Mouse (Mus musculus) A20 (cell line): ENCODE data around the gene Eef1g.
"Not testable (repeated sequence)": the region's sequence is repeated elsewhere in the genome, so short reads cannot be mapped to it uniquely, and the experiment has no call there.

Experiments used
- DNase-seq: peaks from one replicate; pipeline ENCODE4 v3.0.0-alpha.2; 2011; ENCODE audit warnings: low read depth, low spot score

The Eef1g gene

DNA sequence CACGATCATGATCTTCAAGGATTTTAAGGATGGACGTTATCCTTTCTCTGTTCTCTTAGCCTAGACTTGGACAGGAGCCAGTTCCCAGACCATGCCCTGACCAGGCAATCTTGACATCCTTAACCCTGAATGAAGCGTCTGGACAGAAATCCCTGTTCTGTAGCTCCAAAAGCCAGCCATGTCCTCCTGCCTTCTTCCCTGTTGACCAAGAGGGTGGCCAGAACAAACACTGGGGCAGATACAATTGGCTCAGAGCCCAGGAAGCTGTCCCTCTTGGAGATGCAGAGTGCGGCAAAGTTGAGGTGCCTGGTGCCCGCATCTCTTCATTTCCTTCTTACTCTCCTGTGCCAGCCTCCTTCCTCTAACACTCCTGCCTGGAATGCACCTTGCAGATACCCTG lies 19.1 kb downstream of the Eef1g start:
- no peak for DNase-seq

DNA sequence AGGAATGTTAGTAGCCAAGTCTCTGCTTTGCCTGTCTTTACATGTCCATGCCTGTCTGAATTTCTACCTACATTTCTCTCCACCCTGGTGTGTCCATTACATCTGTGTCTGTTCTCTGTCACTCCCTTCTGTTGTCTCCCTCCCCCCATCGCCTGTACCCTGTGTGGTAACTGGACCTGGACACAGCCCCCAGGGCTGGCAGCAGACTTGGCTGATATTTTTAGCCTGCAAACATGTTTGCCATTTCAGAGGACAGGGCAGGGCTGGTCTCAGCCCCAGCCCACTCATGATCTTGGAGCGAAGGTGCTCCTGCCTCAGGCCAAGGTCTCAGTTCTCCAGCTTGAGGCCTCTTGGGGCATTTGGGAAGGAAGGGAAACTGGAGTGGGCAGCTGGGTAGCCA lies 21.0 kb downstream of the Eef1g start:
- DNase-seq = no peak

DNA sequence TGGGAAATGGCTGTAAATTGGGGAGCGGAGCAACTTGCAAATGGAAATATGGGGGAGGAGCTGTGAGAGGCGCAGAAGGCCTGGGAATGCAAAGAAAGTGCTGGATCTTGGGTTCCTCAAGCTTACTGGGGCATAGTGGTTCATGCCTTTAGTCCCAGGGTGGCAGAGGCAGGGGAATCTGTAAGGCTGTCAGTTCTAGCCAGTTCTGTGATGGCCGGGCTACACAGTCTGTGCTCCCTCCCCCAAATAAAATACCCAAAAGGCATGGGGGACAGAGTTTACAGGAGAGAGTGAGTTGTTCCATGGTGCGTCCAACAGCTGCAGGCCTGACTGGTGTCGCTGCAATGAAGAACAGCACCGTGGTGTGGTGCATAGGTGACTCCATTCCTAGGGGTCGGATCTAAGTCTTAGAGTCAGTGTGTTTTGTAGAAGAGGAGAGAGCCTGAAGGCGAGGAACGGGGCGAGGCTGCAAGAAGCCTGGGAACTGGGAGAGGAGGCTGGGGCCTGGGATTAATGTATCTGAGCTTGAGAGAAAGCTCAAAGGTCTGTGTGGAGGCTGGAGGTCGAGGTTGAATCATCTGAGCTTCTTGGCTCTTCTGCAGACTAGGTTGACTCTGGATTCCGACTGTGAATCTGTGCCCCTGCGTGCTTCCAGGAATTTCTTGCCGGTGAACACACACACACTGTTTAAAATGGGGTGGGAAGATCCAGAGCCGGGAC lies 21.7 kb downstream of the Eef1g start:
- no peak for DNase-seq

DNA sequence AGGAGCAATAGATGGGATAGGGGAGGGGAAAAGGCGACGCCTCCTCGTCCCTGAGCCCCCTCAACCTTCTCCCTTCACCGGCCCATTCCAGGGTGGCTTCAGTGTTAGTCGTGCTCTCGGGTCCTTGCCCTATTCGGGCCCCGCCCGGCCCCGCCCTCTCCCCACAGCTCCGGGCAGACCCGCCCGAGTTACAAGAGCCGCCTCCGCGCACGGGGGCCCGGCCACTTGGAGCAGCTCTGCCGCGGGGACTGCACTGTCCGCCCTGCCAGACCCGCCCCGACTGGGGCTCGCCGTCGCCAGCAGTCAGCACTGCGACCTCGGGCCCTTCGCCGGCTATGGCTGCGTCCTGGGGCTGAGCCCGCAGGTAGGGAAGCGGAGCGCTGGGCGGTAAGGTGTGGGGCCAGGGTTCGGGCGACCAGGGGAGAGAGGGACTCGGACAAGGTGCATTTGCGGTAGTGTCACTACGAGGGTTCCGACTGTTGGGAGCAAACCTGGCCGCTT lies 22.3 kb downstream of the Eef1g start, which contains the start of gene Ahnak:
TSS of gene Ahnak (plus strand) at position 219 of the 501 bp plus-strand sequence.
- DNase-seq = peak; percentile 19

DNA sequence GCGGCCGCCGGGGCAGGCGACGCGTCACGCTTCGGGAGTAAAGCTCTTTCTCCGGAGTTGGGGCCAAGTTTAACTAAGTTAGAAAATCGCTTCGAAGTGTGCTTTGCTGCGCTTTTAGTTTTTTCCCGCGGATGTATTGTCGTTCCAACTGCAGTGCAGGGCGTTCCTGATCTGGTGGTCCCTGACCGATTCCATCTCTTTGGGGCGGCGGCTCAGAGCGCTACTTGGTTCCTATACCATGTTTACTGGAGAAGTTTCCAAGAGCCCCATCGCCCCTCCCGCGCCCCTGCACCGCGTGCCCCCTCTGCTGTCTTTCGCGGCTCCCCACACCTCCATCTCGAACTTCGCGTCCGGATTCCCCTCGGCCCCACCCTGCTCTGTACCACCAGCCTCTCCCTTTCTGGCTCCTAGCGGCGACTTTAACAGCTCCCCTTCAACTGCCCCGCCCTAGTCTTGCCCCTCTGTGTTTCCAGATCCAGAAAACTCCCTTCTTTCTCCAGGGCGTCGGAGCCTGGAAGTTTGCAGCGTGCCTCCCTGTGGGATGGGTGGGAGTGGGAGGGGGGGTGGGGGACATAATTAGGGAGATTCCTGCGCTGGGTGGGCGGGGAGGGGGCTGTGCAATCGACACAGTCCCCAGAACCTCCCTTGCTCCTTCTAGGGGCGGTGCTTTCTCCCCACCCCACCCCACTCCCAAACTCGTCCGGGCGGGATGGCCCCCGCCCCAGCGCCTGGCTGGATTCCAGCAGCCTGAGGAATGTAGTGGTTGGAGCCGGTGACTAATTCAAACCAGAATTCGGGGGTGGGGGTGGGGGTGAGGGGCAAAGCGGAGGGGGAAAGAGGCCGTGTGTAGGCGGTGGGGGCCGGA lies 23.0 kb downstream of the Eef1g start:
- DNase-seq = peak; percentile 25

GRCm38 (mm10) chr19:8990432-8991102 lies 23.7 kb downstream of the Eef1g start:
- DNase-seq = no peak

DNA sequence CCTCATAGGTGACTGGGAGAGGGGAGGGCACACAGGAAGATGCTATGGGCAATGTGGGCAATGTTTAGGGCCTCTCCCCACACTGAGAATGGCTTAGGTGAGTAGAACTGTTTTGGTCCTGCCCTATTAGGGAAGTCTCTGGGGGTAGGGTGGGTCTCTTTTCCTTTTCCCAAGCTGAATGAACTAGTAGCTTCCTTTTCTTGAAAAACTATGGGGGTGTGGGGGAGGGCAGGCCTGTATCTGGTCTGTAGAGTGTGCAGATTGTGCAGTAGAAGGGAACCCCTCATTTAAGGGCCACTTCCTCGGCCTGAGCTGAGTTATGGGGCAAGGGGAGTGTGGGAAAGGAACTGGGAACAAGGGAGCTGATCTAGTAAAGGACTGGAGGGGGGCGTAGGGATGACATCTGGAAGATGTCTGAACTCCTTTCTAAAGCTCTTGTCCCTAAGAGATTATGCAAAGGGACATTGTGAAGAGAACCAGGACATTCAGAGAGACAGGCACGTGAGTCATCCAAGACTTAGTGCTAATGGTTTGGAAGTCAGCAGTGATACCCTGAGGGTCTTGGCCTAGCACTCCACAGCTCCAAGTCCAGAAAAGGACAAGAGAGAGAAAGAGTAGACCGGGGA lies 24.5 kb downstream of the Eef1g start:
- no peak for DNase-seq

- DNase-seq = no peak
Observed at GRCm38 (mm10) chr19:8991871-8992735, 25.3 kb downstream of the Eef1g start.

GRCm38 (mm10) chr19:8992769-8993624 lies 26.2 kb downstream of the Eef1g start:
- DNase-seq = peak; percentile 84

- DNase-seq = no peak
Observed at GRCm38 (mm10) chr19:8993625-8993912, 26.7 kb downstream of the Eef1g start.

DNA sequence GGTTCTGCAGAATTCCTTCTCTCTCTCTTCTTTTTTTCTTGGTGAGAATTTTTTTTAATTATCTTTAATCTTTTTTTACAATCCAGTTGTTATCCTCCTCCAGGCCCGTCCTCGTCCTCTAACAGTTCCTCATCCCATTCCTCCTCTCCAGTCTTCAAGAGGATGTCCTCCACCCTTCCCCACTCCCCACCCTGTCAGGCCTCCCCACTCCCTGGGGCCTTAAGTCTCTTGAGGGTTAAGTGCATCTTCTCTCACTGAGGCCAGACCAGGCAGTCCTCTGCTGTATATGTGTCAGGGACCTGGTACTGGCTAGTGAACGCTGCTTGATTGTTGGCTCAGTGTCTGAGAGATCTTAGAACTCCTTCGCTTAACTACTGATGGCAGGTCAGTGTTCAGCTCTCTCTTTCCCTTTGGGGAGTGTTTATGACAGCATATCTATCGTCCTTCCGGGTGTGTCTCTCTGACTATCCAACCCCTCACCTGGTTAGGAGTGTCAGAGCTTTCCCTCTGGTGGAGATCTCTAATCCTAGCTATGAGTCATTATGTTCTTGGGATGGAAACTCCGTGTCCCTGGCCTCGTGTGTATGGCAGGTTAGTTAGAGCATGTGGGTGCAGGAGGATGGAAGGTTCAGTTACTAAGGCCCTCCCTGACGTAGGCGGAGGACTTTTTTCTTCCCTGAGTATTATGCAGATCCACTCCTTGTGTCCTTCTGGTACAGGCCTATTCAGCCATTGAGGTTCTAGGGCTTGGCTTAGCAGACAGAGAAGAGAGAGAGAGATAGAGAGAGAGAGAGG lies 28.2 kb downstream of the Eef1g start:
- DNase-seq = no peak

- DNase-seq = no peak
Observed at GRCm38 (mm10) chr19:8996601-8997000, 29.8 kb downstream of the Eef1g start.

GRCm38 (mm10) chr19:8997546-8997945 lies 30.7 kb downstream of the Eef1g start:
- DNase-seq = no peak

DNA sequence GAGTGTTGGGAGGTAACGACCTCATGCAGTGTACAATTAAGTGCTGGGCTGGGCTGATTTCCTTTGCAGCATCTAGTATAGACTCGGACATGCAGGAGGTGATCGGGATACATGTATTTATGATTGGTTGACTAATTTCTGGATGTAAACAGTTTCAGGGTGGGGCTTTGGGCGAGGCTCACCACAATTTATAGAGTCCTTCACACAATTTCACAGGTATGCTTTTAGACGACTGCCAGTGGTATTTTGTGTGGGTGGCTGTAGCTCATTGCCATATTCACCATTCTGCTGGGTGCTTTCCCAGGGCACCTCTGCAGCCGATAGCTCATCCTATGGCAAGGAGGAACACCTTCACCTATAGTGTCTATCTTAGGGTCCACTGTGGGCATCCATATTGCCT lies 31.7 kb downstream of the Eef1g start:
- no peak for DNase-seq

GRCm38 (mm10) chr19:8999223-8999622 lies 32.4 kb downstream of the Eef1g start:
- no peak for DNase-seq

DNA sequence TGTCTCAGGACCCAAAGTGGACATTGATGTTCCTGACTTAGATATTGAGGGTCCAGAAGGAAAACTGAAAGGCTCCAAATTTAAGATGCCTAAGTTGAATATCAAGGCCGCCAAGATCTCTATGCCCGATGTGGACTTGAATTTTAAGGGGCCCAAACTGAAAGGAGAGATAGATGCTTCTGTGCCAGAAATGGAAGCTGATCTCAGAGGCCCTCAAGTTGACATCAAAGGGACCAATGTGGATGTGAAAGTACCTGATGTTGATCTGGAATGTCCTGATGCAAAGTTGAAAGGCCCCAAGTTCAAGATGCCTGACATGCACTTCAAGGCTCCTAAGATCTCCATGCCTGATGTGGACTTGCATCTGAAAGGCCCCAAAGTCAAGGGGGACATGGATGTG lies 40.1 kb downstream of the Eef1g start:
- not testable (repeated sequence) for DNase-seq

DNA sequence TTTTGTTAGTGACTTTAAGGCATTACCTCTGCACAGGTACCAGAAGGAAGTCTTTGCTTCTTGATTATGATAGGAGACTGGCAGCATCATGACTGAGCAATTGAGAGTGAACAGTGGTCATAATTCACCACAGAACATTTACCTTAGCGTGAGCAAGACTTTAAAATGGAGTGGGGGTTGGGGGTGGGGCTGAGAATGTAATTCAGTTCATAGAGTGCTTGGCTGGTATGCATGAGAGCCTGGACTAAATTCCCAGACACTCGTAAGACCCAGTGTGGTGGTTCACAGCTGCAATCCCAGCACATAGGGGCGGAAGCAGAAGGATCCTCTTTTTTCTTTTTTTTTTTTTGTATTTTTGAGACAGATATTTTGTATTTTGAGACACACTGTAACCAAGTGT lies 52.5 kb downstream of the Eef1g start:
- DNase-seq = no peak

- DNase-seq = peak; percentile 78
Observed at GRCm38 (mm10) chr19:9023021-9023778, 56.4 kb downstream of the Eef1g start.
